Mouse (Mus musculus): ENCODE measurements around the gene Ptpn4.

GRCm38 (mm10) chr1:119681663-119682213 lies 155.7 kb downstream of the Ptpn4 start:
- TF ChIP-seq CTCF (IDR thresholded peaks at IDR 0.05; ENCODE audit: control insufficient read depth, insufficient read depth, insufficient read length) (no peak), MAX (IDR thresholded peaks at IDR 0.05) (no peak)

All from C2C12 (cell line).